Mouse (Mus musculus): Measurements from ENCODE around the gene Rhoq.

DNA sequence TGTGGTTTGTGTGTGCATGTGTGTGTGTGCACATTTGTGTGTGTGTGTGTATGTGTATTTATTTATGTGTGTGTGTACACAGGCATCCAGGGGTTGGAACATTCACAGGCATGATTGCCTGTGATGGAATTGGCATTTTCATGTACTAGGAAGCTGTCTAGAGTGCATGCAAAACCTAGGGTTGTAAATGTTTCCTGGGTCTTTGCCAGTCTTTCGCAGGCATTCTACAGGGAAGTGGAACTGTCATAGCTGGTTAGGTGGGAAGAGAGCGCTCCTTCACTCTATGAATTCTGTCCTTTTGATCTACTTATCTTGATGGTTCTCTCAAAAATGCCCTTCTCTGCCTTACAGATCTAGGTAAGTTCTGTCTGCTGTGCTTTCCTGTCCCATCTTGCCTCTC lies 25.8 kb upstream of the Rhoq start:
- TF ChIP-seq CTCF (IDR thresholded peaks at IDR 0.05) (no peak), EP300 (IDR thresholded peaks at IDR 0.05) (no peak)

All from lung, postnatal 0 days (tissue).